Mouse (Mus musculus): ENCODE results near the gene Lrrc56. TPM values are rescaled to one million over a fixed set of nuclear protein-coding genes. Genes with fewer than 3 reads are reported as not detected.
"Not testable (repeated sequence)": the region's sequence is repeated elsewhere in the genome, so short reads cannot be mapped to it uniquely, and the experiment has no call there.

Lrrc56 gene
- polyA plus RNA-seq, 1 experiment from 2014 or later = 6.5 TPM

DNA sequence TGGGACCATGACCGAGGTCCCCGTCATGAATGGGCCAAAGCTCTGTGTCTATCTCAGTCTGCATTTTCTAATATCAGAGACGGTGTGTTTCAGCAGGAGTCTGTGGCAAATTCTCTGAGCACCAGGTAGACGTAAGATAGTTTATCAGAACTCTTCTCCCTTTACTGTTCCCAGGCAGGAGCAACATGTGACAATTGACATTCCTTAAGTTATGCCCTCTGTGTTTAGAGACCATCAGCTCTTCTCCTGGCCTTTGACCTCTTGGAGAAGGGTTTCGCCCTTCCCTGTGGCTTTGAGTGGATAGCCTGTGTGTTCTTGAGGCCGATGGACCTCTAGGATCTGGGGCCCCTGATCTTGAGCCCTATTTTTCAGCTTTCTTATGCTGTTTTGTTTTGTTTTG, 35.7 kb downstream of the Lrrc56 start:
- WGBS = 44% methylated on average over 6 of the region's 6 CpGs
- Histone ChIP-seq H3K9ac (ENCODE audit: low read depth, low read length) (peak overlapping the region; percentile 98), H3K27me3 (replicated peaks; ENCODE audit: control insufficient read depth, insufficient read depth, low read length) (no peaks in the 10 kb centered on the region), H3K36me3 (ENCODE audit: control insufficient read depth, insufficient read depth, low read length) (peaks cover 12% of the 10 kb centered on the region), H3K4me1 (ENCODE audit: control insufficient read depth, insufficient read depth, low read length) (peaks cover 8% of the 10 kb centered on the region), H3K9me3 (ENCODE audit: control insufficient read depth, low read length) (no peaks in the 10 kb centered on the region), H3K27ac (ENCODE audit: low read length) (no peak overlapping the region), H3K4me3 (ENCODE audit: low read length) (peak overlapping the region; percentile 82), H3K4me2 (ENCODE audit: low read depth, low read length) (peak overlapping the region; percentile 79)
- no peak for ATAC-seq

DNA sequence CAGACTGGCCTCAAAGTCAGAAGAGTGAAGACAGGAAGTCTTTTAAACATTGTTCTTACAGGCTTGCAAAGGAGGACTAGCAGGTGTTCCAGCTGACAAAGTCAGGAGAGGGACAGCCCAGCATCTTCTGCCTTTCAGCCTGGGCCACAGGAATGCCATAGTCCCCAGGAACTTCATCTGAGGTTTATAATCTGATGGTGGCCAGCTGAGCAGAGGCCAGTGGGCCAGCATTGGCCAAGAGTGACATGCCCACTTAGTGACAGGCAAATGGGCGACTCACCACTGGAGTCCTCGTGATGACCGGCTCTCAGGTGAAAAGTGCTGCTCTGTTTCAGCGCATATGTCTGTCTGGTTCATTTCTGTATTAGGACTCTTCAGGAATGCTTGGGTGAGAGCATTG, 36.6 kb downstream of the Lrrc56 start:
- H3K4me1 ChIP-seq (ENCODE audit: control insufficient read depth, insufficient read depth, low read length) = peaks cover 8% of the 10 kb centered on the region
- WGBS = 87% methylated on average over 4 of the region's 4 CpGs
- H3K27ac ChIP-seq (ENCODE audit: low read length) = no peak overlapping the region
- H3K36me3 ChIP-seq (ENCODE audit: control insufficient read depth, insufficient read depth, low read length) = peaks cover 15% of the 10 kb centered on the region
- H3K9ac ChIP-seq (ENCODE audit: low read depth, low read length) = no peak overlapping the region
- no peaks in the 10 kb centered on the region for H3K27me3 ChIP-seq (replicated peaks; ENCODE audit: control insufficient read depth, insufficient read depth, low read length)
- ATAC-seq = no peak
- H3K9me3 ChIP-seq (ENCODE audit: control insufficient read depth, low read length) = no peaks in the 10 kb centered on the region
- no peak overlapping the region for H3K4me2 ChIP-seq (ENCODE audit: low read depth, low read length)
- H3K4me3 ChIP-seq (ENCODE audit: low read length) = no peak overlapping the region

DNA sequence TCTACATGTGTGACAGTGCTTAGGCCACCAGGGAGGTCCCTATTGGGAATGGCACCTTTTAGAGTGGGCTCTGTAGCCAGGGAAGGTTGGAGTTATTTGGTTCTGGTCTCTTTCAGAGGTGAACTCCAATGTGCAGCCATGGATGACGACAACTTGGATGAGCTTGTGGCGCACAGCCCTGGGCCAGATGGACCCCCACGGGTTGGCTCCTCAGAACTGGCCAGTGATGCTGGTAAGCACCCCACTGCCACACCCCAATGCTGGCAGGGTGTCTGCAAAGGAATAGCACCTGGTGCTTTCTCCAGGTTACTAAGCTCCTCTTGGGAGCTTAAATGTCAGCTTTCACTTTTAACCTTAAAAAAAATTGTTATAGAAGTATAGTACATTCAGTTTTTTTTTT, 37.2 kb downstream of the Lrrc56 start:
- H3K36me3 ChIP-seq (ENCODE audit: control insufficient read depth, insufficient read depth, low read length) = peaks cover 18% of the 10 kb centered on the region
- no peak overlapping the region for H3K9ac ChIP-seq (ENCODE audit: low read depth, low read length)
- H3K9me3 ChIP-seq (ENCODE audit: control insufficient read depth, low read length) = no peaks in the 10 kb centered on the region
- H3K27me3 ChIP-seq (replicated peaks; ENCODE audit: control insufficient read depth, insufficient read depth, low read length) = no peaks in the 10 kb centered on the region
- WGBS = 93% methylated on average over 3 of the region's 3 CpGs
- no peak overlapping the region for H3K27ac ChIP-seq (ENCODE audit: low read length)
- no peak overlapping the region for H3K4me2 ChIP-seq (ENCODE audit: low read depth, low read length)
- H3K4me1 ChIP-seq (ENCODE audit: control insufficient read depth, insufficient read depth, low read length) = peaks cover 8% of the 10 kb centered on the region
- no peak overlapping the region for H3K4me3 ChIP-seq (ENCODE audit: low read length)
- ATAC-seq = no peak

DNA sequence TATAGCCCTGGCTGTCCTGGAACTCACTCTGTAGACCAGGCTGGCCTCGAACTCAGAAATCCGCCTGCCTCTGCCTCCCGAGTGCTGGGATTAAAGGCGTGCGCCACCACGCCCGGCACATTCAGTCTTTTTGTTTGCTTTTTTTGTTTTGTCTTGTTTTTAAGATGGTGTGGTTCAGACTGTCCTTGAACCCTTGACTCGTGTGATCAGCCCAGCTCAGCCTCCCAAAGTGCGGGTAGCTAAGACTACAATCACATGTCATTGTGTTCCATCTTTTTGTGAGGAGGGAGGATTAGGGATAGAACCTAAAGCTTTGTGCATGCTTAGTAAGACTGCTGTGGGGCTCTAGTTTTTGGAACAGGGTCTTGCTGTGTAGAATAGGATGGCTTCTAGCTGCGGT, 37.6 kb downstream of the Lrrc56 start:
- 93% methylated on average over 9 of the region's 10 CpGs for WGBS
- H3K36me3 ChIP-seq (ENCODE audit: control insufficient read depth, insufficient read depth, low read length) = peaks cover 19% of the 10 kb centered on the region
- no peak for ATAC-seq
- H3K4me3 ChIP-seq (ENCODE audit: low read length) = no peak overlapping the region
- no peak overlapping the region for H3K27ac ChIP-seq (ENCODE audit: low read length)
- H3K27me3 ChIP-seq (replicated peaks; ENCODE audit: control insufficient read depth, insufficient read depth, low read length) = no peaks in the 10 kb centered on the region
- no peaks in the 10 kb centered on the region for H3K9me3 ChIP-seq (ENCODE audit: control insufficient read depth, low read length)
- H3K9ac ChIP-seq (ENCODE audit: low read depth, low read length) = no peak overlapping the region
- no peak overlapping the region for H3K4me2 ChIP-seq (ENCODE audit: low read depth, low read length)
- peaks cover 8% of the 10 kb centered on the region for H3K4me1 ChIP-seq (ENCODE audit: control insufficient read depth, insufficient read depth, low read length)

DNA sequence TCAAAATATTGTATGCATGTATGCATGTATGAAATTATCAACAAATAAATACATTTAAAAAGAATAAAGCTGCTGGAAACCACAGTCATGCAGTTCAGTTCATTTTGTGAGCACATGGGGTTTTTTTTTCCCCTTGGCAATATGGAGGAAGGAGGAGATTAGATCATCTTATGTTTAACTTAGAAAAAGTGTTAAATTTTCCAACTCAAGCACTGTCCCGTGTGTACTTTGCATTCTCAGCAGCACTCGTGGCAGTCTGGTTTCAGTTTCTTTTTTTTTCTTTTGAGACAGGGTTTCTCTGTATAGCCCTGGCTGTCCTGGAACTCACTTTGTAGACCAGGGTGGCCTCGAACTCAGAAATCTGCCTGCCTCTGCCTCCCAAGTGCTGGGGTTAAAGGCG, 56.5 kb downstream of the Lrrc56 start:
- not testable (repeated sequence) for ATAC-seq; H3K4me2 ChIP-seq (ENCODE audit: low read depth, low read length); H3K4me3 ChIP-seq (ENCODE audit: low read length); H3K9ac ChIP-seq (ENCODE audit: low read depth, low read length); H3K9me3 ChIP-seq (ENCODE audit: control insufficient read depth, low read length); H3K4me1 ChIP-seq (ENCODE audit: control insufficient read depth, insufficient read depth, low read length); H3K27me3 ChIP-seq (replicated peaks; ENCODE audit: control insufficient read depth, insufficient read depth, low read length); H3K27ac ChIP-seq (ENCODE audit: low read length)
- 81% methylated on average over 4 of the region's 4 CpGs for WGBS
- peaks cover 32% of the 10 kb centered on the region for H3K36me3 ChIP-seq (ENCODE audit: control insufficient read depth, insufficient read depth, low read length)

DNA sequence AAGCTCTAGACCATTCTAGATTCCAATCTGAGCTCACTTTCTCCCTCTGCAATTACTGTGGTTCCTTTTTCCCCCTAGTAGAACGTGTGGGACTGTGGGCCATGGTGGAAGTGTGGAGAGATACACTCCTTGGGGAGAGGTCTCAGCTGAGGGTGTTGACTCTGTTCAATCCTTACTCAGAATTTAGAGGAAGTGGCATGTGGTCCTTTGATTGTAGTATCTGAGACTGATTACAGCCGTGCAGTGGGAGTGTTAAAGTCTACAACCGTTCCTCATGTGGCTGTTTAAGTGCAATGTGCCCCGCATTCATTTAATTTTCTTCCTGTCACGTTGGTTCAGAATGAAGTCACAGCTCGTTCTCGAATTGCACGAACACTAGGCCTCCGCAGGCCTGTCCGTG, 62.2 kb downstream of the Lrrc56 start:
- Histone ChIP-seq H3K9ac (ENCODE audit: low read depth, low read length) (no peak overlapping the region), H3K4me1 (ENCODE audit: control insufficient read depth, insufficient read depth, low read length) (no peaks in the 10 kb centered on the region), H3K27me3 (replicated peaks; ENCODE audit: control insufficient read depth, insufficient read depth, low read length) (no peaks in the 10 kb centered on the region), H3K36me3 (ENCODE audit: control insufficient read depth, insufficient read depth, low read length) (peaks cover 44% of the 10 kb centered on the region), H3K4me2 (ENCODE audit: low read depth, low read length) (no peak overlapping the region), H3K9me3 (ENCODE audit: control insufficient read depth, low read length) (no peaks in the 10 kb centered on the region), H3K27ac (ENCODE audit: low read length) (no peak overlapping the region), H3K4me3 (ENCODE audit: low read length) (no peak overlapping the region)
- 90% methylated on average over 10 of the region's 10 CpGs for WGBS
- ATAC-seq = no peak

MicroRNA genes within 50 kb of the gene (microRNA counts, 519-probe panel; counts per million panel counts)
- microRNA mmu-miR-210 = 3,337 counts per million, percentile 85 among the panel's probes with 10 or more counts

Small RNA genes lying within 50 kb of the gene (microRNA-seq; reads per million reads assigned to microRNA genes)
- 950 reads per million, percentile 74 among the genes with 10 or more reads in this experiment for gene Mir210

Other genes with a start within 250 kb of the Lrrc56 start
- gene Ifitm5, start 243.9 kb upstream of the Lrrc56 start, polyA plus RNA-seq (2015; fragmentation: Nextera tagmentation; extraction: Ambion mirVana) = 2.0 and 2.4 TPM in 2 replicates
- gene Gm45717, start 238.2 kb upstream of the Lrrc56 start, polyA plus RNA-seq (2015; fragmentation: Nextera tagmentation; extraction: Ambion mirVana) = 1.0 TPM in 1 of 2 replicates, not detected in the other
- gene Ifitm2, start 238.2 kb upstream of the Lrrc56 start, polyA plus RNA-seq (2015; fragmentation: Nextera tagmentation; extraction: Ambion mirVana) = 1,203 and 1,252 TPM in 2 replicates
- 117 and 123 TPM in 2 replicates for gene Ifitm1, start 226.9 kb upstream of the Lrrc56 start, polyA plus RNA-seq (2015; fragmentation: Nextera tagmentation; extraction: Ambion mirVana)
- 255 and 269 TPM in 2 replicates for gene Ifitm3, start 183.4 kb upstream of the Lrrc56 start, polyA plus RNA-seq (2015; fragmentation: Nextera tagmentation; extraction: Ambion mirVana)
- 1.9 and 2.0 TPM in 2 replicates for gene Ifitm6, start 176.2 kb upstream of the Lrrc56 start, polyA plus RNA-seq (2015; fragmentation: Nextera tagmentation; extraction: Ambion mirVana)
- gene Gm17387, start 165.0 kb upstream of the Lrrc56 start, polyA plus RNA-seq (2015; fragmentation: Nextera tagmentation; extraction: Ambion mirVana) = not detected in 2 replicates
- 7.2 and 7.3 TPM in 2 replicates for gene B4galnt4, start 133.1 kb upstream of the Lrrc56 start, polyA plus RNA-seq (2015; fragmentation: Nextera tagmentation; extraction: Ambion mirVana)
- 31.3 and 32.4 TPM in 2 replicates for gene Pkp3, start 115.9 kb upstream of the Lrrc56 start, polyA plus RNA-seq (2015; fragmentation: Nextera tagmentation; extraction: Ambion mirVana)
- gene Sigirr, start 93.6 kb upstream of the Lrrc56 start, polyA plus RNA-seq (2015; fragmentation: Nextera tagmentation; extraction: Ambion mirVana) = 29.4 and 32.8 TPM in 2 replicates
- 43.6 and 50.1 TPM in 2 replicates for gene Ano9, start 76.4 kb upstream of the Lrrc56 start, polyA plus RNA-seq (2015; fragmentation: Nextera tagmentation; extraction: Ambion mirVana)
- 59.0 and 60.3 TPM in 2 replicates for gene Ptdss2, start 71.8 kb upstream of the Lrrc56 start, polyA plus RNA-seq (2015; fragmentation: Nextera tagmentation; extraction: Ambion mirVana)
- gene Rnh1, start 21.3 kb upstream of the Lrrc56 start, polyA plus RNA-seq (2015; fragmentation: Nextera tagmentation; extraction: Ambion mirVana) = 159 and 160 TPM in 2 replicates
- 21.9 and 47.0 TPM in 2 replicates for gene Hras, start 152 bp upstream of the Lrrc56 start, polyA plus RNA-seq (2015; fragmentation: Nextera tagmentation; extraction: Ambion mirVana)
- gene Lmntd2, start 19.9 kb downstream of the Lrrc56 start, polyA plus RNA-seq (2015; fragmentation: Nextera tagmentation; extraction: Ambion mirVana) = 4.0 TPM in 2 replicates
- 75.6 and 77.5 TPM in 2 replicates for gene Rassf7, start 21.7 kb downstream of the Lrrc56 start, polyA plus RNA-seq (2015; fragmentation: Nextera tagmentation; extraction: Ambion mirVana)
- gene Phrf1, start 34.6 kb downstream of the Lrrc56 start, polyA plus RNA-seq (2015; fragmentation: Nextera tagmentation; extraction: Ambion mirVana) = 55.2 and 56.7 TPM in 2 replicates
- gene Irf7, start 72.3 kb downstream of the Lrrc56 start, polyA plus RNA-seq (2015; fragmentation: Nextera tagmentation; extraction: Ambion mirVana) = 6.5 and 9.1 TPM in 2 replicates
- 167 and 234 TPM in 2 replicates for gene Cdhr5, start 82.6 kb downstream of the Lrrc56 start, polyA plus RNA-seq (2015; fragmentation: Nextera tagmentation; extraction: Ambion mirVana)
- gene Sct, start 85.0 kb downstream of the Lrrc56 start, polyA plus RNA-seq (2015; fragmentation: Nextera tagmentation; extraction: Ambion mirVana) = 304 and 334 TPM in 2 replicates
- 0.23 and 0.48 TPM in 2 replicates for gene Drd4, start 97.8 kb downstream of the Lrrc56 start, polyA plus RNA-seq (2015; fragmentation: Nextera tagmentation; extraction: Ambion mirVana)
- gene Deaf1, start 133.5 kb downstream of the Lrrc56 start, polyA plus RNA-seq (2015; fragmentation: Nextera tagmentation; extraction: Ambion mirVana) = 61.0 and 64.4 TPM in 2 replicates
- 32.4 and 34.2 TPM in 2 replicates for gene Tmem80, start 133.6 kb downstream of the Lrrc56 start, polyA plus RNA-seq (2015; fragmentation: Nextera tagmentation; extraction: Ambion mirVana)
- 191 and 214 TPM in 2 replicates for gene Eps8l2, start 144.7 kb downstream of the Lrrc56 start, polyA plus RNA-seq (2015; fragmentation: Nextera tagmentation; extraction: Ambion mirVana)
- gene Taldo1, start 198.0 kb downstream of the Lrrc56 start, polyA plus RNA-seq (2015; fragmentation: Nextera tagmentation; extraction: Ambion mirVana) = 567 and 582 TPM in 2 replicates
- gene Gatd1, start 220.0 kb downstream of the Lrrc56 start, polyA plus RNA-seq (2015; fragmentation: Nextera tagmentation; extraction: Ambion mirVana) = 47.5 and 48.2 TPM in 2 replicates
- gene Cend1, start 235.3 kb downstream of the Lrrc56 start, polyA plus RNA-seq (2015; fragmentation: Nextera tagmentation; extraction: Ambion mirVana) = 3.2 and 4.0 TPM in 2 replicates
- 34.6 and 37.7 TPM in 2 replicates for gene Slc25a22, start 243.7 kb downstream of the Lrrc56 start, polyA plus RNA-seq (2015; fragmentation: Nextera tagmentation; extraction: Ambion mirVana)
- gene Pidd1, start 249.9 kb downstream of the Lrrc56 start, polyA plus RNA-seq (2015; fragmentation: Nextera tagmentation; extraction: Ambion mirVana) = 7.3 and 8.0 TPM in 2 replicates